Mouse (Mus musculus) ovary, postnatal 36 days (tissue): ENCODE results near the gene Gm1330.
"Not testable (repeated sequence)": the region's sequence is repeated elsewhere in the genome, so short reads cannot be mapped to it uniquely, and the experiment has no call there.

ENCODE experiments used
- DNase-seq: peaks from one replicate; pipeline ENCODE4 v3.0.0; 2022; ENCODE audit warnings: low spot score, mixed read lengths

The Gm1330 gene

DNA sequence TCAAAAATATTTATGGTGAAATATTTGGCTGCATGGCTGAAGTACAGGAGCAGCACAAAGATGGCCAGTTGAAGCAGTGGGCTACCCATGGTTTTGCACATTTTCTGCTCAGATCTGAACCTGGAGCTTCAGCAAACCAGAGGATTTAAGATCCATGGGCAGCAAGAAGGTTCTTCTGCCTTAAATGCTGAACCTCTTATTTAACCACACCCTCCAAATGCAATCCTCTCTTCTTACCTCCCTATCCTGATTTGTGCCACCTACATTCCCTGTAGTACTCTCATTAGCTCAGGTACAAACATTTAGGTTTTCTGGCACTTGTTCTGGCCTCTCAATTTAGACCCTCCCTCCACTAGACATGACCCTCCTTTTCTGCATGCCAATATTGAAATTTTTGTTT, at the start of gene Gm1330:
TSS of gene Gm1330 (minus strand) at position 101 of the 400 bp plus-strand sequence.
- no peak for DNase-seq

DNA sequence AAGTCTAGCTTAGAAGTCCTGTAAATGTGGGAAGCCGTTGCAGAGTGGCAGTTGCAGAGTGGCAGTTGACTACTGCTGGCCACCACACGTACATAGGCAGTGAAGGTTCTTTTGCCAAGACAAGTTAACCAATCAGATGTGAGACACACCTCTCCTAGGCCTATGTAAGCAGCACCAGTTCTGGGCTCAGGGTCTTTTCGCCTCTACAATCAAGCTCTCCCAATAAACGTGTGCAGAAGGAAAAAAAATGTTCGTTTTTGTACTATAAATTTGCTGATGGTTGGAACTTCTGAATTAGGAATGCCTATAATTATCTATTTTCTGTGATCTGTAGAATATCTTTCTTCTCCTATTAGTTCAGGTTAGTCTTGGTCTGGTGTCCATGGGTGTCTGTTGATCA, 14.1 kb upstream of the Gm1330 start, which contains the start of gene Gm10750:
TSS of gene Gm10750 (minus strand) at position 101 of the 400 bp plus-strand sequence.
- DNase-seq, result not testable (repeated sequence)

DNA sequence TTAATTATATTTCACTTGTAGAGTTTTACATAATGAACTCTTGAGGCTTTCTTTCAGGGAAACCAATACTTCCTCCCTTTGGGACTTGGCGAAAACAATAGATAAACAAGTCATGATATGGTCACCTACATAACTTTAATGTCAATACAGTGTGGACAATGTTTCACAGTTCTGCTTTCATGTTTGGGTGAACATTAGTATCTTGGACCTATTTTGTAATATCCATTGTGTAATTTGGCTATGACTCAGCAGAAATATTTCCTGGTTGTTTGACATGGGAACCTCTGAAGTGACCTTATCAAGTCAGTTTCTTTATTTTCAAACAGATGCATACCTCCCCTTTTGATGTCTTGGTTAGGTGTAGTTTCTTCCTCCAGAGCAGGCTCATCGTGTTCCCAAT, 1.8 kb upstream of the Gm1330 start:
- no peak for DNase-seq

DNA sequence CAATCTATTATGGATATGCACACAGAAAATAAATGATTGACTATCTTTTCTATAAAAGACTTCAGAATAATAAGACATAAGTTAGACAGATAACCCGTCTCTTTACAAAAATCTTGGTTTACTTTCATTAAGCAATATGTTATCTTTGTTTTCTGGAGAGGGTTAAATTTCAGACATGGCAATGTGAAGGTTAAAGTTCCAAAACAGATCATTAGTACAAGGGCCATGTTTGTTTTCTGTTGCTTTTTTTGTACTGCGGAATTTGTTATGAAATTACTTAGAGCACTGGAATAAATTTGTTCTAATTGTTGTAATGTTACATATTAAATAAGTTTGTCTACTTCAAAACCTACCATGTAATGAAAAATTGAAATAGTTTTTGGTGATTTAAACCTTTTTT, 7.9 kb downstream of the Gm1330 start:
- DNase-seq, result no peak
